Mouse (Mus musculus): ENCODE measurements at regions not wholly inside any gene's neighbourhood (a gene's known extent, or its start where the extent isn't known, plus 50 kb on each side); places are given as distances from the start of the nearest gene placed in this dataset.
"Not testable (repeated sequence)": the region's sequence is repeated elsewhere in the genome, so short reads cannot be mapped to it uniquely, and the experiment has no call there.

GRCm38 (mm10) chr12:54517265-54517664 is 139.1 kb downstream of the Sptssa start:
- DNase-seq: no peak

GRCm38 (mm10) chr12:54516463-54516862 is 139.9 kb downstream of the Sptssa start:
- DNase-seq: no peak

GRCm38 (mm10) chr12:54516039-54516438 is 140.3 kb downstream of the Sptssa start:
- DNase-seq: not testable (repeated sequence)

DNA sequence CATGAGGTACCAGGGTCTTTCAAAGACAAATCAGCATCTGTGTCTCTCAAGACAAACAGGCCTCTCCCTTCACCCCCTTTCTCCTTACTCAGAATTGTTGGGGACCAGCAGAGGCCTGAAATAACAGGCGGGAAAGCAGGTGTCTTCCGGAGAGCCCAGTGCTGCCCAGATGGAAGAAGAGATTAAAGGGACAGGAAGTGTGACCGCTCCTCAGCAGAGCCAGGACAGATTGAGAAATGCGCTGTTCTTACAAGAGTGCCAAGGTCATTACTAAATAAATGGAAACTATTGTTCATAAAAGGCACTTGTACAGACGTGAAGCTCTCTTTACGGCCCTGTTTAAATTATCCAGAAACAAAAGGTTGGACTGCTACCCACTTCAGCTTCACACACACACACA is 146.5 kb downstream of the Sptssa start:
- no peak for DNase-seq

DNA sequence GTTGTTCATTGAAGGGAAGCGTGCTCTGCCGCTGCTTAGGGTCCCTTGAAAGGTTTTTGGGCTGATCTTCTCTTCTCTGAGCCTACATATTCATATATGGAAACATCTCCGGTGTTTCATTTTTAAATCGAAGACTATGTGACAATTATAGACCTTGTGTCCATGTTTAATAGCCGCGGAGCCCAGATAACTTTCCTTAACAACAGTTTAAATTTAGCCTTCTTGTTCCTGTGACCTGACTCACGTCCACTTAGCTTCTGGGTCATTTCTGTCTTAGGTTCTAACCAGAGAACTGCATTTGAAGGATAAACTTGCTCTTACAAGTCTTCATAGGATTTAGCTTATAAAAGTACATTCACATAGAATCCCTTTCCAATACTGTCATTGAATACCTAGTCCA is 153.6 kb downstream of the Sptssa start:
- no peak for DNase-seq

GRCm38 (mm10) chr12:54499963-54500362 is 156.4 kb downstream of the Sptssa start:
- DNase-seq: no peak

GRCm38 (mm10) chr12:54495701-54496374 is 160.5 kb downstream of the Sptssa start:
- DNase-seq: no peak

DNA sequence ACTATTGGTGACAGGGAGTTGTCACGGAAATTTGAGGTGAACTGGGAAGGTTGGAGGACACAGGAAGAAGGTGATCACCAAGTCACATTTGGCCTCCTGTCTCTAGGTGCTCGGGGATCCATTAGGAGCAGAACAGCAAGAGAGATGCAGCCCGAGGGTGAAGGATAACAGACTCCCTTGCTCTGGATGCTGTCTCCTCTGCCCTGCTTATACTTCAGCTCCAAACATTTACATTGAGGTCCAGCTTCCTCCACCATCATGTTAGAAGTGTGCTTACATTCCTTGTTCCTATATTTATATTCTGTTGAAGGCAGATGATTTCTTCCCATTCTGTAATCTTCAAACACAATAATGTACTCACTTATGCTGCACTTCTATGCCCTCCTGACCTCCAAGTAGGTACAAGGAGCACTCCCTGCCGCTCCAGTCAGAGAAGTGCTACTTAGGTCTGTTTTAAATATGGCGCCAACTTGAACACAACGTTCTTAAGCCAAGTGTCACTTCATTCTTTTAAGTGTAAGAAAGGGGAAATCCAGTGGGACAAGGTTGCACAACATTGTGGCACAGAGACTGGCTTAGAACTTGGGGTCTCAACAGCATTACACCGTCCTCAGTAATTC is 161.5 kb downstream of the Sptssa start:
- DNase-seq: no peak

DNA sequence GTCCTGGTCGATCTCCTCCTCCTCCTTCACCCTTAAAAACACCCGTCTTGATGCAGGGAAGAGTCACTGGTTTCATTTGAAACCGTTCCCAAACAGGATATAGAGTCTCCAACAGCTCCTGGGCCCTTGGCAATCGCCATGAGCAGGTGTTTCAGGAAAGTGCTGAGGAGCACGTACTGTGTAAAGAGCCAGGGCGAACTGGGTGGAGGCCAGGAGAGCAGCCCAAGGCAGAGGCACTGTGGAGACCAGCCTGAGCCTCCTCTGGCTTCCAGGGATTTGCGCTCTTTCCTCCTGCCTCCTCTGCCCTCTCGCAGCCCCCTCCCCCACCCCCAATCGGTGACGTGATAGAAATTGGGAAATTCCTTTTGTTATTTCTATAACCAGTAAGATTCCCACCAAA is 163.6 kb downstream of the Sptssa start:
- DNase-seq: no peak

DNA sequence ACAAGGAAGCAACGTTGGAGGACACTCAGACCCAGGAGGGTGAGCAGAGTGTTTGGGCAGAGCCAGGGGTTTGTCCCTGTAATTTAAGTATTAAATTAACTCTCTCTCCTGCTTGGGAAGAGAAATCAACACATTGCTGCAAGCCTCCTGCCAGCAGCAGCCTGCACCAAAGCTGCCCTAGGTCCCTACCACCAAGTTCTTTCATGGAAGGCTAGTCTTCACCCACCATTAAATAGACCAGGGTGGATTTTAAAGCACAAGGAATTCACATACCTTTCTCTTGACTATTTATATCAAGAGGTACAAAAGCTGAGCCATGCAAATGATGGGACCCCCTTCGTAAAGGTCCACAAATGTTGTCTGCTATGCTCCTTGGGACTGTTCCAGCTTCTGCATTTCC is 165.9 kb downstream of the Sptssa start:
- no peak for DNase-seq

- DNase-seq: peak; percentile 55 to 58
These were observed 166.7 kb downstream of the Sptssa start for GRCm38 (mm10) chr12:54489675-54490074.

- DNase-seq: no peak
These were observed 168.7 kb downstream of the Sptssa start for GRCm38 (mm10) chr12:54487689-54488088.

- DNase-seq: no peak
These were observed 174.4 kb downstream of the Sptssa start for GRCm38 (mm10) chr12:54482020-54482419.

- no peak for DNase-seq
These were observed 176.5 kb downstream of the Sptssa start for GRCm38 (mm10) chr12:54479841-54480240.

GRCm38 (mm10) chr12:54472881-54473280 is 183.5 kb downstream of the Sptssa start:
- DNase-seq: peak; percentile 3 to 8

GRCm38 (mm10) chr12:54472407-54472806 is 184.0 kb downstream of the Sptssa start:
- no peak for DNase-seq

DNA sequence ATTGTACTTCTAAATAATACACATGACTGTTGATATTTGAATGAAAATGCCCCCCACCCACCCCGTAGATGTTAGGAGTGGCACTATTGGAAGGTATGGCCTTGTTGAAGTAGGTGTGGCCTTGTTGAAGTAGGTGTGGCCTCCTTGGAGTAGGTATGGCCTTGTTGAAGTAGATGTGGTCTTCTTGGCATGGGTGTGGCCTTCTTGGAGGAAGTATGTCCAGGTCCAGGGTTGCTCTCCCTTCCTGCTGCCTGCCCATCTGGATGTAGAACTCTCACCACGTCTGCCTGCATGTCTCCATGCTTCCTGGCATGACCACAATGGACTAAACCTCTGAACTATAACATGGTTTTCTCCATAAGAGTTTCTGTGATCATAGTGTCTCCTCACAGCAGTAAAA is 188.7 kb downstream of the Sptssa start:
- no peak for DNase-seq

- DNase-seq: no peak
These were observed 192.6 kb downstream of the Sptssa start for GRCm38 (mm10) chr12:54463806-54464205.

- no peak for DNase-seq
These were observed 195.0 kb downstream of the Sptssa start for GRCm38 (mm10) chr12:54461411-54461810.

DNA sequence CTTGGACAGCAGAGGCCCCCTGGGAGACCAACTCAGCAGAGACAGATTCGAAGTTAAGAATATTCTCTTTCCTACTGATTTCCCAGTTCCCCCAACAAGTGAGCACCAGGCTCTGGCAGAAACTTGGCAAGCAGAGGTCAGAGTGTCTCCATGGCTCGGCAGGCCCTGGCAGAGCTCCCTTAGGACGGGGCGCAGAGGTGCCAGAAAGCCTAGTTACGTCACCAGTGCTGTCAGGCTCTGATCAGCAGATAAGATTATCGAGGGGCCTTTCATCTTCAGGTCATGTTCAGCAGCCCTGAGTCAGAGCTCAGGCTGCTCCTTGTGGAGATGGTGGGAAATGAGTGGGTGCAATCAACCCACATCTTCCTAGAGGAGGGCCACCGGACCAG is 196.2 kb downstream of the Sptssa start:
- DNase-seq: no peak

DNA sequence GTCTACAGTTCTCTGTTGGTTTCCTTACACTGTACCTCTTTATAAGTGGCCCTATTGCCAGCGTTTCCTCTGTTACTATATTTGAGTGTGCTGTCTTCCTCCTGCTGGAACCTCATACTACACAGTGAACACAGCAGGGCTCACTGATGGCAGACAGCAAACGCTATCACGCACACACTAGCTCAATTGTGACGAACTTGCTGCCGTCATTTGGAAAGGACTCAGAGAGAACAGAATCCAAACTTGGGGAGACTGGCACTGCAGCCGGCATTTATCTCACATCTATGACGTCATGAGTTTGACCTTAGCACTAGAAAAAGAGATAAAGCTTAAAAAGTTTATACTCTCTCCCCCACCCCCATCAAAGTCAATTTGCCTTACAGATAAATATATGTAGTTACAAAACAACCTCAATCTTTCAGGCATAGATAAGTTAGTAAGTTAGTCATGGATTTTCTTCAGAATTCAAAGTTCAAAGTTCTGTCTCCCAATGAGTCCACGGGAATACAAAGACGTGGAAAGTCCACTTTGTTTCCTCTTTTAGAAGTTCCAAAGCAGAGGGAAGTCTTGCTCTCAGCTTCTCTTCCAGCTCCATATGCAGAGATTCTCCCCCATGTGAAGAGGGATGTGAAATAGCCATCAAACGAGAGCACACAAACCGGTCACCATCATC is 196.8 kb downstream of the Sptssa start:
- DNase-seq: peak in 1 of 2 experiments; percentile 6

GRCm38 (mm10) chr12:54456731-54457130 is 199.6 kb downstream of the Sptssa start:
- DNase-seq: no peak

DNA sequence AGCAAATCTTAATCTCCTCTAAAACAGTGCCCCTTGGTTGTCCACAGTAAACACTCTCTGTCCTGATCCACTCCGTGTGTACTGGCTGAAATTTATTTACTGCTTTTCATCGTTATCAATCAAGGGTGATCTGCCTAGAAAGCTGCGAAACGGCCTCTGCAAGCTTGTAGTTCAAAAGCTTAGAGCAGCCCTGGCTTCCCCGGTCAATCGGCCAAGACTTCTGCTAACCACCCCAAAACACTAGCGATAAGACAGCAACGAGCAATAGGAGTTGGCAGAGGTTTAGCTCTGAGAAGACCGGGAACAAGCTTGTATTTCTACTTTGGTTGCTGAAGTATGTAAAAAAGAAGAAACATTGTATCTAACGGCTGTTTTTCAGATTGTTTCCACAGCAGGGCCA is 201.8 kb downstream of the Sptssa start:
- no peak for DNase-seq

- DNase-seq: no peak
These were observed 203.0 kb downstream of the Sptssa start for GRCm38 (mm10) chr12:54453343-54453742.
